Mouse (Mus musculus) layer of hippocampus, postnatal 14 days (tissue): ENCODE results near the gene Creb3l4. TPM values are rescaled to one million over a fixed set of nuclear protein-coding genes. Genes with fewer than 3 reads are reported as not detected.
"Not testable (repeated sequence)": the region's sequence is repeated elsewhere in the genome, so short reads cannot be mapped to it uniquely, and the experiment has no call there.

ENCODE experiments used
- DNase-seq, 2 experiments: peaks; one replicate each; pipeline ENCODE4 v3.0.0; 2021 to 2022; ENCODE audit warnings: low spot score in 2 of 2, mixed read lengths in 1 of 2
- long read RNA-seq, 2 experiments: library from polyadenylated mRNA; stranded (forward); transcript quantifications; one replicate each; pipeline ENCODE4 v2.0.0; 2021
- total RNA-seq, 2 experiments: library from RNA; stranded (reverse); gene quantifications; 2 replicates each; pipeline ENCODE4 v1.2.3; 2021

Creb3l4 gene
- not detected for total RNA-seq
- long read RNA-seq, experiment 1 = 0 reads
- long read RNA-seq, experiment 2 = 0 reads

DNA sequence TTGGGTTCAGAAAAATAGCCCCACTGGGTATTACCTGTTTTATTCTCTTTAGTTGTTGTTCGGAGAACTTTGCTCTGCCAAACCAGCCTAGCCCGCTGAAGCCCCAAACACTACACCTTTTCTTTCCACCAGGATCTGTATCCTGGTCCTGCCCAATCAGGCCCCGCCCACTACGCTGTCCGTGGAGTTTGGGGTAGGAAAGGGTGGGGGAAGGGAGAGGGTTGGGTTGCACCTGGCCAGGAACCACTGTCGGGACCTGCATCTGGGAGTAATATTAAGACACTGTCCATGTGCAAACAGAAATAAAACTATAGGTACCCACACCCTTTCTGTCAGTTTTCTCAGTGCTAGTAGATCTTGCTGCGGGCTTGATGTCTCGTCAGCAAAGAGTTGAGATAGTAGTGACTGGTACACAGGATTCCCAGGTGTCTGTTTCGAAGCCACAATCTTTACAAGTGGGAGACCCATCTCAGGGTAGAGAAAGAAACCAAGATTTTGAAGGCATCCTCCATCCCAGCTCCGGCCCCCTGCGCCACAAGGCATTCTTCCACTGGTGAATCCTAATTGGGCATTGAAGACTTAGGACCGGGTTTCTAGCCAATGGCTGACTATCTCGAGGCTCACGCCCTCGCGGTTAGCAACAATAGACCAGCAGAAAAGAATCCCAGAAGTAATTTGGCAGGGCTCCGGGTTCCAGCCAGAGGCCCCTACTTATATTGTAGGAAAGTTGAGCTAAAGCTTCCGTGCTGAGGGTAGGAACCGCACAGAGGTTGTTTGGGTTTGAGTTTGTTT, at the start of gene Creb3l4:
Creb3l4 (minus strand) TSS at position 529 of the 792 bp plus-strand sequence.
- DNase-seq = no peak

GRCm38 (mm10) chr3:90292345-90293275, 49.3 kb upstream of the Creb3l4 start, which contains the start of gene Gatad2b:
TSS of gene Gatad2b (plus strand) at chr3:90293178.
- peak; percentile 97 to 100 for DNase-seq

DNA sequence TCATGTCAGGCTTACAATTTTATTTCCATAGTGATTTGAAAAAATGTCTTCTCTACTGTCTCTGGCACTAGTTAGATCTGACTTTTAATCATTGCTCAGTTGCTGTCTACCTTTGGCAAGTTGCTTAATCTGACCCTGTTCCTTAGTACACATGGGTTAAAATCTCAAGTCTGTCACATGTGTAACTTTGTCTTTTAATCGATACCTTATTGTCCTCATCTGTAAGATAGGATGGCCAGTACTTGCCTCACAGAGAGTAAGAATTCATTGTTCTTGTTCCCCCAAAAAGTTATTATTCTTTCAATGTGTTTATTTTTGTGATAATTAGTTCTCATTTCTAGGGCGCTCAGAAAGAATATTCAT, 48.7 kb upstream of the Creb3l4 start:
- DNase-seq = no peak

- DNase-seq = no peak
Measured at GRCm38 (mm10) chr3:90290602-90291001, 47.3 kb upstream of the Creb3l4 start.

- DNase-seq = not testable (repeated sequence)
Measured at GRCm38 (mm10) chr3:90289403-90289802, 46.1 kb upstream of the Creb3l4 start.

GRCm38 (mm10) chr3:90284150-90284549, 40.8 kb upstream of the Creb3l4 start:
- no peak for DNase-seq

DNA sequence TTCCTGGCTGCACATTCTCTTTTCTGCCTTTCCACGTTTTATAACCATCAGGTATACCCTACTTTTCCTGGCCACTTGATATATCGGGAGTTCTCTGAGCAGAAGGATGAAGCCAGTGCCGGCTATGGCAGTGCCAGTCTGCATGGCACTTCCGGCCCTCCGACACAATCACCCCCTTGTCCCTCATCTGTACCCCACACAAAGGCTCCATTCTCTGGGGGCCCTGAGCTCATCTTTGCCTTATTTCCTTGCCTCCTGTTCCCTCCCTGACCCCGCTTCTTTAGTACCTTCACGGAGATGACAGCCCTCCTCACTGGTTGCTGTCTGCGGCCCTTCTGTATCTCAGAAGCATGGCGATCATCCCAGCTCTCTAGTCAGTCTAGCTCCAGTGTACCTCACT, 37.4 kb upstream of the Creb3l4 start:
- DNase-seq = no peak

GRCm38 (mm10) chr3:90279743-90280142, 36.4 kb upstream of the Creb3l4 start:
- DNase-seq = no peak

- no peak for DNase-seq
Measured at GRCm38 (mm10) chr3:90279216-90279615, 35.9 kb upstream of the Creb3l4 start.

GRCm38 (mm10) chr3:90278211-90278610, 34.9 kb upstream of the Creb3l4 start:
- DNase-seq = no peak

DNA sequence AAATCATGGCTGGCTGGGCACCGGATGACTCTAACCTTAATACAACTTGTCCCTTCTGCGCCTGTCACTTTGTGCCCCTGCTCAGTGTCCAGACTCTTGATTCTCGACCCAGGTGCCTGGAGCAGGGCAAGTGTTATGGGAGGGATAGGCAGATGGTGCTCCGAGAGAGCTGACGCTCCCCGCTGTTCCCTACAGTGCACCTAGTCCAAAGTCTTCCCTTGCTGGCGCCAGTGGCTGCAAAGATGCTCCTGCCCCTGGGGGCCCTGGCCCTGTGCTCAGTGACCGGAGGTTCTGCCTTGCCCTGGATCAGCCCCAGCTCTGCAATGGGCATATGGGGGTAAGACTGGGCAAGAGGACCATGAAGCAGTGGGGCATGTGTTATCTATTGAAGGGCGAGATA, 34.5 kb upstream of the Creb3l4 start:
- no peak for DNase-seq

DNA sequence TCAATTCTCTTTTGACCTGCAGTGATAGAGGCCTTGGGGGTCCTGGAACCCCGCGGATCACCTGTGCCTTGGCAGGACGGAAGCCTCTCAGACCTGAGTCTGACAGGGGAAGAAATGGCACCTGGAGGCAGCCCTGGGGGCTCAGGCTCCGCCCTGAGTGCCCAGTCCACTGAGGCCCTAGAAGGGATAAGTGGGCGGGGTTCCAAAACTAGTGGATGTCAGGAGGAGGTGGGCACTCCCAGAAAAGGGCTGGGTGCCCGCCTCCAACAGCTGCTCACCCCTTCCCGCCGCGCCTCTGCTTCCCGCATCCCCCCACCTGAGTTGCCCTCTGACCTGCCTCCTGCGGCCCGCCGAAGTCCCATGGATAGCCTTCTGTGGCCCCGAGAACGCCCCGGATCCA, 33.5 kb upstream of the Creb3l4 start:
- no peak for DNase-seq

DNA sequence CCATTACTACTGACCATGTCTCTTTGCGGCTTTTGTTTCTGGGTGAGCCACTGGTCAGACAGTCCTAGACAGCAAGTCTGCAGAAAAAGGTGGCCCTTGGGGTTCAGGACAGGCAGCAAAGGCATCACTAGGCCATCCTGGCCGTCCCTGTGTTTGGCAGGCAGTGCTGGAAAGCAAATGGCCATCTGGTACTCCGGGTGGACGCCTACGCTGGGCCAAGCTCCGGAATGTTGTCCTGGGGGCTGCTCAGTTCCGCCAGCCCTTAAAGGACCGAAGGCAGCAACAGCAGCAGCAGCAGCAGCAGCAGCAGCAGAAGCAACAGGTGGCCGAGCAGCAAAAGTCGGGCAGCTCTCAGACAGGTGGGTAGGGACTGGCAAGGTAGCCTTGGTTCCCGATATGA, 32.0 kb upstream of the Creb3l4 start:
- no peak for DNase-seq

GRCm38 (mm10) chr3:90273855-90274254, 30.5 kb upstream of the Creb3l4 start:
- no peak for DNase-seq

DNA sequence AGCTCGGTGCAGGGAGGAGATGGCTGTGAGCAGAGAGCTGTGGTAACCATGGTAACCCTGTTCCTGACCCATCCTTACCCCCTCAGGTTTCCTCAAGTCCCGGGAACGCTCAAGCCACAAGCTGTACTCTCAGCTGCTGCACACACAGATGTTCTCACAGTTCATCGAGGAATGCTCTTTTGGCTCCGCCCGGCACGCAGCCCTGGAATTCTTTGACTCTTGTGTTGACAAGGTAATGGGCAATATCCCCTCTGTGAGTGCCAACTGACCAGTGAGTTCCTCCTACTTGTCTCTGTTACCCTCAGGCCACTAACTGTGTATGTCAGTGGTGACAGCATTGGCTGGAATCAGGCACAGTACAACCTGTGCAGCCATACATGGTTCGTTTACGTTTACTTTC, 28.9 kb upstream of the Creb3l4 start:
- DNase-seq = no peak

GRCm38 (mm10) chr3:90270784-90271183, 27.5 kb upstream of the Creb3l4 start:
- DNase-seq = no peak

- no peak for DNase-seq
Measured at GRCm38 (mm10) chr3:90268971-90269370, 25.7 kb upstream of the Creb3l4 start.

GRCm38 (mm10) chr3:90268190-90268589, 24.9 kb upstream of the Creb3l4 start:
- DNase-seq = no peak

DNA sequence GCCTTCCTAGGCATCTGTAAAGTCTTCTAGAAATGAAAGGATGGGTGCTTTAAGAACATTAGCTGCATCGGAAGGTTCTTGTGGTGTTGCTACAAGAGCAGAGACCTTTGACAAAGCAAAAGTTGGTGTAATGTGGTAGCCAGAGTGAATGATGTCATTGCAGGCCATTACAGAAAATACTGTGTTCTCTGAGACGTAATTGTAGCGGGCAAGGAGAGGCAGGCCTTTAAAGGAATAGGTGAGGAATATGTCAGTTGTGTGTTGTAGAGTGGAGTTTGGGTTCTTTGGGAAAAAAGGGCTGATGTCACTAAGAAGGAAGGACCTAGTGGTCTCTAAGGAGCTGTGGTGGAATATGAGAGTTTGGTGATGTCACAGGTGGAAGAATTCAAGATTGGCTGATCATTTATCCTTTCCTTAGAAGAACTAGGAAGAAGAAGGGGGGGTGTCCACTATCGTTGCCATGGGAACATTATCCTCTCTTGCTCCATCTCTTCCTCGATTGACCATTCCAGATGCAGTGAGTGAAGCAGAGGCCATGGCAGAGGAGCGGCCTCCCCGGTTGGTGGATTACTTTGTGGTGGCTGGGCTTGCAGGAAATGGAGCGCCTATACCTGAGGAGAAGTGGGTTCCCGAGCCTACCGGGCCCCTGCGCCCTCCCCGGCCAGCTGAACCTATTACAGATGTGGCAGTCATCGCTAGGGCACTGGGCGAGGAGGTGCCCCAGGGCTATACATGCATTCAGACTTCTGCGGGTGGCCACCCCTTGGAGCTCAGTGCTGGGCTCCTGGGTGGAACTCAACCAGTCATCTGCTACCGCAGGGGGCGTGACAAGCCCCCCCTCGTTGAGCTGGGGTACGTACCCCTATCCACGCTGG, 23.8 kb upstream of the Creb3l4 start:
- no peak for DNase-seq

GRCm38 (mm10) chr3:90265932-90266741, 22.8 kb upstream of the Creb3l4 start:
- no peak for DNase-seq
